Mouse (Mus musculus) lung, postnatal 14 days (tissue): ENCODE data around the gene Prok1.
A peak's percentile ranks its signal among the peaks of the same experiment; 100 is the strongest.

Experiments
- DNase-seq: peaks from one replicate; pipeline ENCODE4 v3.0.0; 2021

Gene Prok1

DNA sequence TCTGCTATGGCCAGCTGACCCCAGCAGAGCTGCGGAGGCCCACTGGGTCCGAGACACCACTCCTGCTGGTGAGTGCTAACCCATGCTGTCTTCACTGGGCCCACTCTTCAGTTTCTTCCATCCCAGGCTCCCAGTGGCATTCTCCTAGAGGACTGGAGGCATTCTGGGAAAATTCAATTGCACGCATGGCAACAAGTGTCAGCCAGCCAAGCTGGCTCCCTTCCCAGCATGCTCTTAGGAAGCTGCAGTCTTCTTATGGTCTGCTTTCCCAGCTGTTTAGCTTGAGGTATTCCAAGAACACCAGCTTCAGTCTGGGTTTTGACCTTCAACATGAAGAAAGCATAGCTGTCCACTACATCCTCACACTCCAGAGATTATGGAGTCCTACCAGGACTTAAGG lies 56.3 kb downstream of the Prok1 start:
- peak; percentile 15 for DNase-seq
